Mouse (Mus musculus): ENCODE results near the gene Arhgap27.
A peak's percentile ranks its signal among the peaks of the same experiment; 100 is the strongest.

Arhgap27 gene

GRCm38 (mm10) chr11:103381505-103381904 is 18.0 kb upstream of the Arhgap27 start:
- DNase-seq (ENCODE audit: low read depth): no peak

GRCm38 (mm10) chr11:103380460-103380859 is 17.0 kb upstream of the Arhgap27 start:
- DNase-seq (ENCODE audit: low read depth): no peak

GRCm38 (mm10) chr11:103378341-103378740 is 14.8 kb upstream of the Arhgap27 start:
- no peak for DNase-seq (ENCODE audit: low read depth)

- DNase-seq (ENCODE audit: low read depth): no peak
Measured at GRCm38 (mm10) chr11:103375772-103376171, 12.3 kb upstream of the Arhgap27 start.

- peak; percentile 53 for DNase-seq (ENCODE audit: low read depth)
Measured at GRCm38 (mm10) chr11:103375258-103375657, 11.8 kb upstream of the Arhgap27 start.

- DNase-seq (ENCODE audit: low read depth): no peak
Measured at GRCm38 (mm10) chr11:103373922-103374321, 10.4 kb upstream of the Arhgap27 start.

- peak; percentile 28 for DNase-seq (ENCODE audit: low read depth)
Measured at GRCm38 (mm10) chr11:103372561-103372960, 9.1 kb upstream of the Arhgap27 start.

GRCm38 (mm10) chr11:103372068-103372467 is 8.6 kb upstream of the Arhgap27 start:
- no peak for DNase-seq (ENCODE audit: low read depth)

- DNase-seq (ENCODE audit: low read depth): no peak
Measured at GRCm38 (mm10) chr11:103371222-103371539, 7.7 kb upstream of the Arhgap27 start.

GRCm38 (mm10) chr11:103370397-103371221 is 7.1 kb upstream of the Arhgap27 start:
- no peak for DNase-seq (ENCODE audit: low read depth)

GRCm38 (mm10) chr11:103365530-103365929 is 2.0 kb upstream of the Arhgap27 start:
- no peak for DNase-seq (ENCODE audit: low read depth)

GRCm38 (mm10) chr11:103365022-103365421 is 1.5 kb upstream of the Arhgap27 start:
- DNase-seq (ENCODE audit: low read depth): no peak

- no peak for DNase-seq (ENCODE audit: low read depth)
Measured at GRCm38 (mm10) chr11:103364335-103364734, 843 bp upstream of the Arhgap27 start.

- peak; percentile 44 for DNase-seq (ENCODE audit: low read depth)
Measured at GRCm38 (mm10) chr11:103362521-103363181, 841 bp downstream of the Arhgap27 start.

GRCm38 (mm10) chr11:103362054-103362432 is 1.4 kb downstream of the Arhgap27 start:
- DNase-seq (ENCODE audit: low read depth): peak; percentile 40

- DNase-seq (ENCODE audit: low read depth): peak; percentile 61
Measured at GRCm38 (mm10) chr11:103361396-103362053, 2.0 kb downstream of the Arhgap27 start.

- no peak for DNase-seq (ENCODE audit: low read depth)
Measured at GRCm38 (mm10) chr11:103360661-103361081, 2.8 kb downstream of the Arhgap27 start.

GRCm38 (mm10) chr11:103359841-103360641 is 3.5 kb downstream of the Arhgap27 start:
- peak; percentile 90 for DNase-seq (ENCODE audit: low read depth)

- peak; percentile 89 for DNase-seq (ENCODE audit: low read depth)
Measured at GRCm38 (mm10) chr11:103359122-103359521, 4.4 kb downstream of the Arhgap27 start.

GRCm38 (mm10) chr11:103358316-103358715 is 5.2 kb downstream of the Arhgap27 start:
- no peak for DNase-seq (ENCODE audit: low read depth)

- no peak for DNase-seq (ENCODE audit: low read depth)
Measured at GRCm38 (mm10) chr11:103357710-103358109, 5.8 kb downstream of the Arhgap27 start.
